Mouse (Mus musculus) left cerebral cortex, postnatal 10 days (tissue): ENCODE results near the gene Glrb. TPM values are rescaled to one million over a fixed set of nuclear protein-coding genes. Genes with fewer than 3 reads are reported as not detected.

Experiments used
- DNase-seq, 2 experiments: peaks; one replicate each; pipeline ENCODE4 v3.0.0; 2021 to 2022; ENCODE audit warnings: low spot score in 2 of 2, mixed read lengths in 1 of 2; ENCODE audit errors: extremely low spot score in 1 of 2
- intact Hi-C: fragments of 180-260 bp; cut with DNase I; formaldehyde crosslinking; loops from one replicate; pipeline ENCODE4 v1.15.1; 2025
- total RNA-seq, 2 experiments: library from RNA; stranded (reverse); gene quantifications; 2 replicates each; pipeline ENCODE4 v1.2.3; 2021

The Glrb gene
- total RNA-seq, 2 experiments from 2014 or later = 149 to 160 TPM

DNA sequence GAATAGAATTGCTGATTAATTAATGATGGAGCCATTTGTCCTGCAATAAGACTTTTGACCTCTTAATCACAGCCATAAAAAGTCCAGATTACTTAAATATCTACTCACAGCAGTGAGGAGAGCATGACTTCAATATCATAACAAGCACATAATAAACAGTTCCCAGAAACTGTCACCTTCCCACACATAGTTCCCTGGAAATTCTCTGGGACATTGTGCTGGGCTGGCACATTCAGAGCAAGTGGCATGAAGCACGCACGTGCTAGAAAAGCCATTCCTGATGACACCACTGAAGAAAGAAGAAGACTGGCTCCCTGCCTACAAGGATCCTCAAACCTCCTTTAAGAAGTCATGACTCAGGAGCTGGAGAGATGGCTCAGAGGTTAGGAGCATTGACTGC is 67.8 kb downstream of the Glrb start:
- intact Hi-C loops = no loop called here
- no peak for DNase-seq

GRCm38 (mm10) chr3:80839845-80840244 is 73.6 kb downstream of the Glrb start:
- intact Hi-C loops = no loop called here
- no peak for DNase-seq

DNA sequence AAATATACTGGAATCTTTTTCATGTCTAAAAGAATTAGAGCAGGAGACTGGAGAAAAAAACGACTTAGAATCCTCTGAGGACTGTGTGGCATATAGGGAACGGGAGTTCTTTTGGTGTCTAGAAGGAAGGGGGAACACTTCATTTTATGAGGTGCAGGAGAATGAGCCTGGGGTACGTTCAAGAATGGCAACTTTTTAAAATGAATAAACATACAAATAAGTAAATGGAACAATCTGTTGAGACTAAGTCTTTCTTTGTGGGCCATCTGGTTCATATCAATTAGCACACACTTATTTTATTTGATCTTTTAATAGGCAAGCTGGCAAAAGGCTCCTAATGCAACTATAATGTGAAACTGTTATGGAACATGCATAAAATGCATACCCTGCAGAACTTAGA is 75.9 kb downstream of the Glrb start:
- DNase-seq = no peak
- intact Hi-C loops = no loop called here

- intact Hi-C loops = no loop called here
- DNase-seq = no peak
Measured at GRCm38 (mm10) chr3:80823975-80824374, 89.5 kb downstream of the Glrb start.

- intact Hi-C loops = no loop called here
- DNase-seq = no peak
Measured at GRCm38 (mm10) chr3:80818619-80819018, 94.8 kb downstream of the Glrb start.

GRCm38 (mm10) chr3:80813734-80814133 is 99.7 kb downstream of the Glrb start:
- DNase-seq = no peak
- intact Hi-C loops = no loop called here

GRCm38 (mm10) chr3:80812237-80812636 is 101.2 kb downstream of the Glrb start:
- intact Hi-C loops = no loop called here

DNA sequence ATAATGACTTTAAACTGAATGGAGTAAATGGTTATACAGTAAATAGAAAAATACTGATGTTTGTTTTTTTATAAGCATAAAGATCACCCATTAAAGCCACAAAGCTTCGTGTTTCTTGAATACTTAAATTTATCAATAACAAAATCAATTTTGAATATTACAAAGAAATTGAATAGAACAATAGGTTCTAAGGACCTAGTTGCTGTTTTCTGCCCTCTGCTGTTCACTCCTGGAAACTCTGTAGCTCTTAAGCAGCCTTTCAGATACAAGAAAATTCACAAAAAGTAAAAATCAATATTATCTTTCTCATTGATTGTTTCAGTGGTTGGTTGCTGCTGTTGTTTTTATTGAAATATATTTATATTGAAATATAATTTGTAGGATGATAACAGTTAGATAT is 108.1 kb downstream of the Glrb start:
- DNase-seq = no peak
- intact Hi-C loops = loop anchor here (10.0 kb wide), 1 partner anchor 1119 kb away; no protein-coding TSS in a partner anchor

More at GRCm38 (mm10) chr3:80812237-80812636, 101.2 kb downstream of the Glrb start:
- DNase-seq = no peak

DNA sequence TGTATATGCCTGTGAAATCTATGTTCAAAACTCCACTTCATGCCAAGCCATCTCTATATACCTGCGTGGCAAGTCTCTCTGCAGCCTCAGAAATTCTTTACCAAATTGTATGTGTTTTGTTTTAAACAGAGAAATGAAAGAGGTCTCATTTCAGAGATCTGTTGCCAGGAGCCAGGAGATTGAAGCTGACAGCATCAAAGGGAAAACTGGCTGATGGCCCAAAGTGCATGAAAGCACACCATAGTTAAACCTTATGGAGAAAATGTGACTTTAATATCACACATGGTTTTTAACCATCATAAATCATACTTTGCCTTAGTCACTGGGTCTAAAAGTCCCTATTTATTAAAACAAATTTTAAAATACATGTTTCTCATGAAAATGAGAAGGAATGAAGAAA is 109.6 kb downstream of the Glrb start:
- DNase-seq = no peak
- intact Hi-C loops = loop anchor here (5.0 to 10.0 kb wide), 3 partner anchors 82 to 1121 kb away; no protein-coding TSS in a partner anchor

GRCm38 (mm10) chr3:80803211-80803610 is 110.2 kb downstream of the Glrb start:
- DNase-seq = no peak
- intact Hi-C loops = loop anchor here (5.0 to 10.0 kb wide), 3 partner anchors 81 to 1122 kb away; no protein-coding TSS in a partner anchor

DNA sequence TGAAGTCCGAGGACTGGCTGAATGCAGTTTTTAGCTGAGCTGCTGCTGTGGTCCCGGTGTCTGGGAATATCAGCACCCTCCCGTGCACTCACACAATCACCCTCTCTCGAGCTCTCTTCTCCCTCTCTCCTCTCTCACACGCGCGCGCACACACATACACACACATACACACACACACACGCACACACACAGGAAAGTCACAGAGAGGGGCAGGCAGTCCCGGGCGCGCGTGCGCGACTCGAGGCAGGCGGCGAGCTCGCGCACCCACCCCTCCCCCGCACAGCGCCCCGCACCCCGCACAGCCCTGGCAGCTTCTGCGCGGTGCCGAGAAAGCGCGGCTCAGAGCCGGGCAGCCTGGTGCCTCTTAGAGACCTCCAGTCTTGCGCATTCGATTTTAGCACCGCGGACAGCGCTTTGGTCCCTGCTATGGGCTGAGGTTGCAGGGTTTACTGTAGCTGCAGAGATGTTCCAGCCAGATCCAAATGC is 110.8 kb downstream of the Glrb start, which contains the start of gene Gria2:
Gene Gria2, minus strand, starts transcription at position 240 of the 486 bp plus-strand sequence.
- intact Hi-C loops = loop anchor here (5.0 to 10.0 kb wide), 3 partner anchors 80 to 1122 kb away; no protein-coding TSS in a partner anchor
- peak; percentile 86 to 89 for DNase-seq

DNA sequence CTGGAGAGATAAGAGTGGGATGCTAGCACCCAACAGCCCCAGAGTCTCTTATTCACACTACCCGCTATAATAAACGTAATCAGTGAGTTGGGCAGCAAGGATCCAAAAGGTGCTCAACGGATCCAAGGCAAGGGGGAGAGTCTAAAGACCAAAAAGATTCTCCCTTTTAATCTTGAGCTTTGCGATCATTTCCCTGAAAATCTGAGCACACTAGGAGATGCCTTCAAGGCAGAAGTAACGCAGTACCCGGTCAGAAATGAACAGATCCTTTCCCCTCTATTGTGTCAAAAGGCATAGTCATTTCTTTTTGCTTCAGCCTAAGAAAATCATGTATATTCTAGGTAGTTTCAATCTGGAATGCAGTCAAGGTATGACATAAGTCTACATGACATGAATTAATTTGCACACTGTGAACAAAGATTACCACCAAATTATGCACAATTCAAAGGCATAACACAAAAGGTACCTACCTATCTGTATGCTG is 111.6 kb downstream of the Glrb start:
- intact Hi-C loops = loop anchor here (5.0 to 10.0 kb wide), 3 partner anchors 80 to 1123 kb away; no protein-coding TSS in a partner anchor
- DNase-seq = no peak

GRCm38 (mm10) chr3:80800995-80801826 is 112.2 kb downstream of the Glrb start:
- intact Hi-C loops = loop anchor here (5.0 to 10.0 kb wide), 3 partner anchors 79 to 1124 kb away; no protein-coding TSS in a partner anchor
- peak; percentile 71 for DNase-seq

DNA sequence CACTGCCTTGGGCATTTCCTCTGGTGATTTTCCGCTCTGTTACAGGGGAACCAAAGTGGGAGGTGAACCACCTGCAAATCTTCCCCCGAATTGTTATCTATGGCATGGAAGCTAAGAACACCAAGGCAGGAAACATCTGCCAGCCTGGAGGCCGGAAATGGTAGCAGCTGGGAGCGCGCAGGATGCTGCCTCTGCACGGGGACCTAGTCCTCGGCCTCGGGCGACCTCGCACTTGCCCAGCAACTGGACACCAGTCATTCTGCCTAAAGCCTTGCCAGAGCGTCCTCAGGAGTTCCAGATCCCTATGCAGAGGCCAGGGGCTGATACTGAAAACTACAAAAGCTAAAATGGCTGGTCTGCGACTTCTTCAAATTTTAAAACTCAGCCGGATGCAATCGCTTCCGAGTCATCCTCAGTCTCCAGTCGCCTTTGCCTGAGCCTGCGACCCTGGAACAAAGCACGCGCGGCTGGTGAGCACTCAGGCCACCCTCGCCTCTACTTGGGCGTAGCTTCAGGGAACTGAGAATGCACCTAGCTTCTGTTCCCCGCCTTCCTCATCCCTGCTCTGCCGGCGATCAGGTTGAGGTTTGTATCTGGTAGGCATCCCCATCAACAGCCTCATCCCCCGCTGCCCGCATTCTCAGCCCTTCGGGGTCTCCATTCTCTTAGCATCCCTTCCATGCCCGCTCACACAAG is 113.0 kb downstream of the Glrb start:
- DNase-seq = peak in 1 of 2 experiments; percentile 68
- intact Hi-C loops = loop anchor here (5.0 to 10.0 kb wide), 3 partner anchors 78 to 1124 kb away; no protein-coding TSS in a partner anchor

DNA sequence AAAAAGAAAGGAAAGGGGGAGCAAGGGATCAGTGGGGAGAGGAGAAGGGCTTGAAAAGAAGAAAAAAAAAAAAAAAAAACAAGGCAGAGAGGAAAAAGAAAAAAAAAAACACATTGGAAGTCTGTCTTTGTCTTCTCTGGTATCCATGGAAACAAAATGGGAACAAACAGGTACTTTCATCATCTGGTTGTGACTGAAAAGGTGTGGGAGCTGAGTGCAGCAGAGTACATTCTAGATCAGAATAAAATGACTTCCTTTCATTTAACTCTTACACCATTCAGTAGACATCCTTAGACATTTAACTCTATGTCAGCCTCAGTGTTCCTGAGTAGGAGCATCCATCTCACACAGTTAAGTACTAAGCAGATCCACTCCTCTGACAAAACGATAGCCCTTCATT is 115.5 kb downstream of the Glrb start:
- no peak for DNase-seq
- intact Hi-C loops = loop anchor here (10.0 kb wide), 2 partner anchors 113 to 913 kb away; partner anchors contain the start of gene Fam198b

DNA sequence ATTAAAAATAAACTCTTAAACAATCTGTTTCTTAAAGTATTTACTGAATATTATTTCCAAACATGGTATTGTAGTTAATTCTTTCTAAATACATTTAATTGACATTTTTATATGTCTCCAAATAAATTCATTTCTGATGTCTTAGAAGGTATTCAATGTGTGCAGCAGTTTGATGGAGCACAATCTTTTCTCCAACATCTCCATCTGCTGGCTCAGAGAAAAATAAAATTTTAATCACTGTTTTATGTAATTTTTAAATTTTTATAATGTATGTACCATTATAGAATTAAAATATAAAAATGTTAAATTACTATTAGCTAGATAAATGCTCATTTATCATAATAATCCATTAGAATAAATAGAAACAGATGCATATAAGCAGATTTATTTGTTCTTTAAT is 116.7 kb downstream of the Glrb start:
- no peak for DNase-seq
- intact Hi-C loops = loop anchor here (10.0 kb wide), 2 partner anchors 112 to 912 kb away; partner anchors contain the start of gene Fam198b

- DNase-seq = no peak
- intact Hi-C loops = loop anchor here (10.0 kb wide), 2 partner anchors 110 to 910 kb away; partner anchors contain the start of gene Fam198b
Measured at GRCm38 (mm10) chr3:80795284-80795683, 118.2 kb downstream of the Glrb start.
